Mouse (Mus musculus) left cerebral cortex, adult 9 months (tissue): ENCODE data around the gene Rnf212.
"Not testable (repeated sequence)": the region's sequence is repeated elsewhere in the genome, so short reads cannot be mapped to it uniquely, and the experiment has no call there.

Experiments used
- DNase-seq, 2 experiments: peaks; one replicate each; pipeline ENCODE4 v3.0.0; 2022; ENCODE audit warnings: low spot score in 2 of 2

Rnf212 gene

DNA sequence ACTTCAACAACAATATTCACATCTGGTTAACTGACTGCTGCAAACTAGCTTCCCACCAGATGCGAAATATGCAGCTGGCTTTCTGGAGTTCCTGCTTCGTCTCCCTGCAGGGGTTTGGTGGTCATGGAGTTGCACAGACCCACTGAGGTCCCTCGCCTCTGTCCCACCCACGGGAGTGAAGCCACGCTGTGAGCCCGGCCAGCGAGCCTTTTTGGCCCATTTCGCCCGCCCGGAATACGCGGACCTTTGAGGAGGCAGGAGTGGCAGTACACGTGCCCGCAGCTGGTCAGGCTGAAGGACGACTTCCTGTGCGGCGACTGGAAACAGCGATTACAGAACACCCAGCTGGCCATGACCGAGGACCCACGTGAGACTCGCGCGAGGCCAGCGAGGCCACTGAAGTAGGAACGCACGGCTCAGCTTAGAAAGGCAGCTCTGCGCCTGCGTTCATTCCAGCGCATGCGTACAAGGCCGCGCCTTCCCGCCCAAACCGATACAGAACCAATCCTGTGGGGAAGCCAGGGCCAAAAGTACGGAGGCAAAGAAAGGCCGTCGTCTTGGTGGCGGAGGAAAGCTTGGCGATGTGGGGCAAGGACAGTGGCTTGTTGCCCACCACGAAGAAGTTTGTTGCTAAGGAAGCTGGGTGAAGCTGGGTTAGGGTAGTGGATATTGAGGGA lies at the start of gene Rnf212:
Gene Rnf212 (minus strand): TSS at position 353 of the 677 bp plus-strand sequence.
- no peak for DNase-seq

DNA sequence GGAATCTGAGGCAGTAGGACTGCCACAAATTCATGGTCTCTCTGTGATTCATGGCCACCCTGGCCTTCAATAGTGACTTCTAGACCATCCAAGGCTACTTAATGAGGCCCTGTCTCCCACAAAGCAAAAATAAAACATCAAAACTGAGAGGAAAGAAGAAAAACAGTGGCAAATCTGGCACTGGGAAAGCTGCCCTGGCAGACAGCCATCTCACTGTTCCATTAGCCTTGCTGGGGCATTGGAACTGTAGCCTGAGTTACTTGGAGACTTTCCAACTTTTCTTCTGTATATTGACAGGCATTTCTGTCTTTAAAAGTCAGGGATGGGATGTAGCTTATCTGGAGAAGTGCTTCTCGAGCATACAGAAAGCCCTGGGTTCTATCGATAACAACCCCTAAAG lies 48.5 kb upstream of the Rnf212 start:
- no peak for DNase-seq

DNA sequence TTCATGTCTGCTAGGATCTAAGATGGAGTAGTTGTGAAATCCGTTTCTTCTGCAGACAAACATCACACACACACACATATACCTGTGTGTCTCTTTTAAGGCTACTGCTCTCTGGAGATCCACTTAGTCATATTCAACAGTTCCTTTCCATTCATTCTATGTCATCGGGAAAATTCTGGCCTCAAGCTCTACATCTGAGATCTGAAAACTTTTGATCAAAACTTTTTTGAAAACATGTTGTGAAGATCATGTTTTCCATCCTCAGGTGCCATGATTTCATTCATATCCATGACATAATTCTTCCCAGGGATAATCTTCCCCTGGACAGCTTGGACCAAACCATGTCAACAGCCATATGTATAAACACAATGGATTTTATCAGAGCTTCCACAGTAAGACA lies 34.0 kb upstream of the Rnf212 start, which contains the start of gene Vmn2r8:
Gene Vmn2r8 (minus strand): TSS at position 101 of the 400 bp plus-strand sequence.
- DNase-seq: not testable (repeated sequence)

DNA sequence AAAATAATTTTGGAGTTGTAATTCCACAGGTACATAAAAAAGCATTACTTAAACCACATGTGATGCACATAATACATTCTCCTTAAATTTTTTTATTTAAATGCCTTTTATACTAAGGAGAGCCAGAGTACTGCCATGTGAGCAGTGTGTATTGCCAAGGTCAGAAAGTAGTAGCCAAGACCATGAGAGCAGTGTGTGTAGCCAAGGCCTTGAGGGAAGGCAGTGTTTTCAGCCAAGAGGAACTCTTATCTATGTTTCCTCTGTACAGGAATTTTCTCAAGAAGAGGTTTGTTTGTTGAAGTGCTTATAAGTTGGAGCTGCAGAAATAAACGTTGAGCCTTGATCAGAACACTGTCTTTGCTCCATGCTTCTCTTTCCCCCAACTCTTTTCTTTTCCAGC lies 28.9 kb upstream of the Rnf212 start:
- no peak for DNase-seq

DNA sequence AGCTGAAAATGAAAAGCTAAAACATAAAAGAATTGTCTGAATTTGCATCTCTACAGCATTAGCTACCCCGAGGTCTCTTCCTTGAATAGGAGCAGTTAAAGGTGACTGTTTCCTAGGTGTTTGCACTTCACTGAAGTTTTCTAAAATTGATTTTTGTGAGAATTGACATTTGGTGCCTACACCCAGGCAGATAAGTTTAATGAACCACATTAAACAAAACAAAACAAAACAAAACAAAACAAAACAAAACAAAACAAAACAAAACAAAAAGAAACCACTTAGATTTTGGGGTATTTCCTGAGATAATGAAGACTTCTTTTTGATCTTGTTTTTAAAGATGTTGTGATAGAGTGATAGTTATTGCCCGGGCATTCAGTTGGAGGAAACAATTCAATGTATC lies 20.5 kb upstream of the Rnf212 start, which contains the start of gene Tmed11:
Gene Tmed11 (minus strand): TSS at position 101 of the 400 bp plus-strand sequence.
- DNase-seq: not testable (repeated sequence)

DNA sequence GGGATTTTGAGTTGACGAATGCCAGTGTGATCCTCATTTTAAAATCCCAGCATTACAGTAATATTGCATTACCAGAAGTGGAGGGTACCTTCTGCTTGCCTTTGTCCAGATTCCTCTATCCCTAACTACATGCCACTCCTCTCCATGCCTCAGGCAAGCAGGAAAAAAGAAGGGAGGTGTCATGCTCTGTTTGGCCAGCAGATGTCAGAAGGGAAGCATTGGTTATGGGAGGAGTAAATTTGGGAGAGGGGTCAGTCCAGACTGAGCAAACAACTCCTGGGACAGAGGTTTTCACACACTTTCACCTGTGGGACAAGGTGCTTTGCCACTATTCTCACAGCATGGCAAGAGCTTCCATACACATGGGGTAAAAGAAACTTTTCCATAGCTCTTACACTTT lies 15.6 kb upstream of the Rnf212 start:
- not testable (repeated sequence) for DNase-seq

DNA sequence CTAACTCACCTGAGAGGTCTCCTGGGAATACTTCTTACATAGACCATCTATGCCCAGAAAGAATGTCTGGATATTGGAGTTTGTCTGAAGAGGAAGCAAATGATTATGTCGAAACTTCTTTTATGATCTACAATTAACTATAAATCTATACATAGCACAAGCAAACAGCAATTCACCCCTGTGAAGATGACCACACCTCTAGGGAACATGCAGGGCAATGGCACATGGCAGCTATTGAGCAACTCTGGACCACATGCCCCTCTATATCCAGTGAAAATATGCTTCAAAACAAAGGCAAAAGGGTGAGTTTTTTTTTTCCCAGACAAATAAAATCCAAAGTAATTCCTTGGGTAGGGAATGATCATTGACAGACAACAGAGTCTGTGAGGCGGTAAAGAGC lies 14.8 kb downstream of the Rnf212 start:
- no peak for DNase-seq

DNA sequence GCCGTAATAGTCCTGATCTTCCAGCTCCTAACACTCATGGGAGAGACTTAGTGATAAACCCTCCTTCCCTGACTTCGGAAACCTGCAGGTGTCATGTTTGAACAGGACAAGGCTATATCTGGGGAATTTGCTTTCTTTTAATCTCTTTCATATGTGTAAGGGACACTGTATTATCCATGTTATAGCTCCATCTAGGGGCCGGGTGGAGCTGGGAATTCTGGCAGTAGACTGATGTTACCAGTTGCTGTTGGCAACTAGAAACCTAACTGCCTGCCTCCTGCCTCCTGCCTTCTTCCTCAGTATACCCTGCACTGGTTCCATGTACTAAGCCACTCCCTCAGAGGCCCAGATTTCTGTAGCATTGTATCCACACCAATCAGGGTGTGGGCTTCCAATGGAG lies 16.4 kb downstream of the Rnf212 start:
- DNase-seq: peak in 1 of 2 experiments; percentile 41

DNA sequence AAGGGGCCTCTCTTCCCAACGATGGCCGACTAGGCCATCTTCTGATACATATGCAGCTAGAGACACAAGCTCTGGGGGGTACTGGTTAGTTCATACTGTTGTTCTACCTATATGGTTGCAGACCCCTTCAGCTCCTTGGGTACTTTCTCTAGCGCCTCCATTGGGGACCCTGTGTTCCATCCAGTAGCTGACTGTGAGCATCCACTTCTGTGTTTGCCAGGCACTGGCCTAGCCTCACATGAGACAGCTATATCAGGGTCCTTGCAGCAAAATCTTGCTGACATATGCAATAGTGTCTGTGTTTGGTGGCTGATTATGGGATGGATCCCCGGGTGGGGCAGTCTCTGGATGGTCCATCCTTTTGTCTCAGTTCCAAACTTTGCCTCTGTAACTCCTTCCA lies 23.5 kb downstream of the Rnf212 start:
- not testable (repeated sequence) for DNase-seq

DNA sequence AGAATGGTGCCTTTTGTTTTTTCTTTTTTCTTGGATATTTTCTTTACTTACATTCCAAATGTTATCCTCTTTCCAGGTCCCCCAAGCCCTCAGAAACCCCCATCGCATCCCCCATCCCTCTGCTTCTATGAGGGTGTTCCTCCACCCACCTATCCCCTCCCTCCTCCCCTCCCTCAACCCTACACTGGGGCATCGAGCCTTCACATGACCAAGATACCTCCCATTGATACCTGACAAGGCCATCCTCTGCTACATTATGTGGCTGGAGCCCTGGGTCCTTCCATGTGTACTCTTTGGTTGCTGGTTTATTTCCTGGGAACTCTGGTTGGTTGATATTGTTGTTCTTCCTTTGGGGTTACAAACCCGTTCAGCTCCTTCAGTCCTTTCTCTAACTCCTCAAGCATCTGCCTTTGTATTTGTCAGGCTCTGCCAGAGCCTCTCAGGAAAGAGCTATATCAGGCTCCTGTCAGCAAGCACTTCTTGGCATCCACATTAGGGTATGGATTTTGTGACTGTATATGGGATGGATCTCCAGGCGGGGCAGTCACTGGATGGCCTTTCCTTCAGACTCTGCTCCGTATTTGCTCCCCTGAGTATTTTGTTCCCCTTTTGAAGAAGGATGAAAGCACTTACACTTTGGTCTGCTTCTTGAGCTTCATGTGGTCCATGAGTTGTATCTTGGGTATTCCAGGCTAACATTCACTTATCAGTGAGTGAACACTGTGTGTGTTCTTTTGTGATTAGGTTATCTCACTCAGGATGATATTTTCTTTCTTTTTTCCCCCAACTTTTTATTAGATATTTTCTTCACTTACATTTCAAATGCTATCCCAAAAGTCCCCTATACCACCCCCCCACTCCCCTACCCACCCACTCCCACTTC lies 24.2 kb downstream of the Rnf212 start:
- DNase-seq: no peak

DNA sequence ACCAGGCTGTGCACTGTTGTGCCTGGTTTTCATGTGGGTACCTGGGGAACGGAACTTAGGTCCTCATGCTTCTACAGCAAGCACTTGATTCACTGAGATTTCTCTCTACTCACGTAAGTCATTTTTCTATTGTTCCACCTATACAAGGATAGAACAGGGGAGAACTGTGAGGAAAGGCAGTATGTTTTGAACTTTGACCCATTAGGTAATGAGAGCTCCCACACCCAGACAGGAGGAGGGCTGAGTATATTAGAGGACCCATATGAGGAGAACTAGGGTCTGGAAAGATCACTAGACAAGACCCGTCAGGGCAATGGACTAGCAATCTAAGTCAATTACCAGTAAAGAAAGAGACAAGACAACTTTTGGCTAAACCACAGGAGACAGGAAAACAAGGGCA lies 30.2 kb downstream of the Rnf212 start:
- DNase-seq: no peak

DNA sequence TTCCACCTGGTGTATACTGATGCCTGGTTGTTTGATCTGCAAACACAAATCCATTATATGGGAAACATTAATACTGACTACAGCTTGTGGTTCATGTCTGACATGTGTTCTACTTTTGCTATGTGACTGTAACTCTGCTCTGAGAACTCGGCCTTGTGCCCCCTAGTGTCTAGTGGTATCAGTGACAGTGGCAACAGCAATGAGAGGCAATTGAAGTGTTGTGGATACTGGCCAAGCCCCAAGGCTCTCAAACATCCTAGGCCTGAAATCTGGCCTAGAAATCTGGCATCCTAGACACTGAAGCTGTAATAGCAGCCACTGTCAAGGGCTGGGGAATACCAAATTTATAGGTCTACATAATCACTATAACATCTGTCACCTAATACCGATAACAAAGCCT lies 30.9 kb downstream of the Rnf212 start:
- no peak for DNase-seq

DNA sequence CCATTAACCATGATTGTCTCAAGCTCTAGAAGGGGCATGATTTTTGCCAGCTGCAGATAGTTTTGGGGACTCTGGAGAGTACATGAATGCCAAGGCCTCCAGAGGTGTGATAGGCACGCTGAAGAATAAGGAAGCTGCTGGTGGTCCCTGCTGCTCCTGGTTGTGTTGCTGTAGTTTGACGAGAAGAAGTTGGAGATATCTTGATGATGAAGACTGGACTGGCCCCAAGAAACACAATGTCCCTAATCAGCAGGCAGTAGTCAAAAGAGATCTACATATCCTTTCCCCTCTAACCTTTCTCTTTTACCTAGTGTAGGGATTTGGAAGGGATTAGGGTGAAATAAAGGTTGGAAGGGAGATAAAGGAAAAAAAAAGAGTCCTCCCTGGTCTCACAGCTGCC lies 32.2 kb downstream of the Rnf212 start:
- no peak for DNase-seq

DNA sequence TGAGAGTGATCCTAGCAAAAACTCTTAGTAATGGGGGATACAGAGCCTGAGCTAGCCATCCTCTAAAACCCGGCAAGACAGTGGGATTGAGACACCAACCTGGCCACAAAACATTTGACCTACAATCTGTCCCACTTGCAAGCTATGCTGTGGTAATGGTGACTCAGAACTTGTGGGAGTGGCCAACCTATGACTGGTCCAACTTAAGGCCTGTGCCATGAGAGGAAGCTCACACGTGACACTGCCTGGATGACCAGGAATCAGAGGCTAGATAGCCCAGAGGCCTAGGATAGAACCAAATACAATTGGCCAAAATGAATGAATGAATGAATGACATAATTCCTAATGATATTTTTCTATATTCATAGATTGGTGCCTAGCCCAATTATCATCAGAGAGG lies 32.9 kb downstream of the Rnf212 start:
- no peak for DNase-seq

DNA sequence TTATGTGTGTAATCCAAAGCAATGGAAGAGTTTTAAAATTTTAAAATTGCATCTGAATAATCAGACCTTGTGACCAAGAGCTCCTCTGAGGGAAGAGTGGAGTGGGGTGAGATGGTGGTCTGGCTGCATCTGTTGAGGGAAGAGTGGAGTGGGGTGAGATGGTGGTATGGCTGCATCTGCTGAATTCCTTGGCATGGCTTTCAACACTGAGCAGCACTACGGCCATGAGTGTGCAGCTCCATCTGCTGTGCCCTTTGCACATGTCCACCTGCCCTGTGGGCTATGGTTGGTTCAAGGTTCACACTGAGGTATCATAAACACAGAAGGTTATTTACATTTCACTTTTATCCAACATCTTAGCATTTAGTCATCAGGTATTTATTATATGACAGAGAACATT lies 47.4 kb downstream of the Rnf212 start:
- no peak for DNase-seq

DNA sequence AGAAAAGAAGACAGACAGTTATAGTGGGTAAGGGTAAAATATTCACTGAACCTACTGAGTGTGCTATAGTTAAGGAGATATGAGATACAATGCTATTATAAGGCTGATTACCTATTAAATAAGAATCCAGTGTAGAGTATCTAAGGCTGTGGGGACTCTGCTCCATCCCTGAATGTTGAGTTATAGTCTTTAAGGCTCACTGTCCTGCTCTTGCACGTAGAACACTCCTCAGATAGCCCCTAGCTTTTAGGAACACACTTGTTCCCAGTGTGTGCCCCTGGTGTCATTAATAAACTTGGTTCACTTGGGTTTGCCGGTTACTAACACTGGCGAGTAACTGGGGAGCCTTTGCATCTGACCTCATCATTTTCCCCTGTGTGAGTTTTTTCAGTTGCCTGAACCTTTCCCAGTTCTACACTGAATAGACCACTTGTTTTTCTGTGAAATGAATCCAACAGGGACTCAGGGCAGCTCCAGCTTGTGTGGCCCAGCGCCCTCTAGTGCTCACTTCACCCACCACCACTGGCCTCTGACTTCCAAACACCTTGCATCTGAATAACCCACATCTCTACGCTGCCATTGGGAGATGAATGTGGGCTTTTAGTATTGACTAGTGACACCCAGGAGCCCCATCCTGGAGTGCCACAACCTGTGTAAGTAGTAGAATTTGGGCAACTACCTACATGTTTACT lies 48.1 kb downstream of the Rnf212 start:
- DNase-seq: peak; percentile 42 to 83

DNA sequence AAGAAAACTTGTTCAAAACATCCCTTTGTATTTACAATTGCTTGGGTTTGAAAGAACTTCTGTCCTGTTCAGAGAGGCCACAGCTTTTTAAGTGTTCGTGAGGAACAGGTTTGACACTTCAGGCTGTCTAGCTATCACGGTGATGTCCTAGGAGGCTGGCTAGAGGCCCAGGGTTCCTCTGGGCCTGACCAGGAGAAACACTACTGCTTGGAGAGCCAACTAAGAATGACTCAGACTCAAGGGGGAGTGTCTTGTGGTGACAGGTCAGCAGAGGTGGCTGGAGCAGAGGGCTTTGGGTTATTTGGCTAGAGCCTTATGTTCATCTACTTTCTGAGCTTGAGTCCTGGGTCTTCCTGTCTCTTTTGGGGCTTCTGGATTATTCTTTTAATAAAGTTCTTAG lies 50.8 kb downstream of the Rnf212 start:
- DNase-seq: no peak

DNA sequence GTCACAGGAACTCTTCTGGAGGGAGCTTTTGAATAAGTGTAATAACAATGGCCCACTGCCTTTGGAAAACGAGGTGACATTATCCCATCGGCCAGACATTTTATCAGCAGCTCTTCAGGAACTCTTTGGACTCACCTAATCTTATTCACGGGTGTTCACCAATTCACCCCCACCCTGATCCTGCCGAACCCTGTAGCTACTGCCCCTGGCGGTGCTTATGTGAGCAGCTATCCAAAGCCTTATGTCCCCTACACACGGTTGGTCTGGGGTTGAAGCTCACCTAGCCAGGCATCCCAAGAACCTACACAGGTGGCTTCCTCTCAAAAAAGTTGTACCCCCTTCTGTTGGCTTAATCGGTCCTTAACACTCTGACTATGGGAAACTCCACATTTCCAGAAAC lies 55.0 kb downstream of the Rnf212 start:
- no peak for DNase-seq

DNA sequence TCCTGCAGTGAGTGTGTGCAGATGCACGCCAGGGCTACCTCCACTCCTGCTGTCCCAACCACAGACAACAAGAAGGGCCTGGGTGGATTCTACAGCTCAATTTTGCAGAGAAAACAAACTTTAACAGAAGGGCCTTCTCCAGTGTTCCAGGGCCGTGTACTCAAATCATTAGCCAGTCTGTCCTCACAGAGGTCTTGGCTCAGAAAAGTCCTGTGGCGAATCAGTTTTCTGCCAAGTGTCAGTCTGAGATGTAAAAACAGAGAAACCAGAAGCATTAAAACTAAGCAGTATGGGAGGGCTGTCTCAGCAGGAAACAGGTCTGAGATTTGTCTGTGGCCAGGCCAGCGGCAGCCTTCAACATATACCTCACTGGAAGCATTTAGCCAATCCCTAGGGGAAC lies 56.7 kb downstream of the Rnf212 start:
- no peak for DNase-seq

DNA sequence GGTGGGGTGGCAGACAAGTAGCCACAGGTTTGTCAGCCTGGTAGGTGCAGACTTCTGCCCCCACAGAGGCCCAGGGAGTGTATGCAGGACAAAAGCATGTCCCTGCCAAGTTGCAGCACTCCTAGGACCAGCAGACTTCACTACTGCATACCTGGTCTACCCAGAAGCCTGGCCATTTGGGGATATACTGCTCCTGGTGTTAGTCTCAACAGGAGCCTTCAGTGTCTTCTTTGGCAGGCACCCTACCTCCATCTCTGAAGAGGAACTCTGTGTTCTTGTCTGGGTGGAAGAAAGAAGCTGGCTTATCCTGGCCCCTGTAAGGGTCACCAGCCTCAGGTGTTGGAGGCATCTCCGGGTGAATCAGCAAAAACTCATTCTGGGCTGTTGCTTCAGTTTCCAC lies 58.8 kb downstream of the Rnf212 start:
- no peak for DNase-seq

DNA sequence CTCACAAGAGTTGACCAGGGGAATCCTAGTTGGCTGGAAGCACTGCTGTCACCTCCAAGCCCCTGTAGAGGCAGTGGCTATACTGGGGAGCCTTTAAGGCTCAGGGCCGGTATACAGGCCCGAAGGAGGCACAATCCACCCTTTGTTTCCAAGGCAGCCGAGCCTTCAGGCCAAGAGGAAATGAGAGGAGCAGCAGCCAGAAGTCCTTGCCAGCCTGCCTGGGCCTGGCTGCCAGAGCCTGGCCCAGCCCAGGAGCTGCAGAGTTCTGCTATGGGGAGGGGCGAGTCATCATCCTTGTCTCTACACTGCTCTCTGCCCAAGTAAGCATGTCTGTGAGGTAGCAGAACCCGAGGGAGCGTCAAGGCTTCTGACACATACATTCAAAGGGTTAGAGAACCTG lies 60.6 kb downstream of the Rnf212 start:
- DNase-seq: peak in 1 of 2 experiments; percentile 44

DNA sequence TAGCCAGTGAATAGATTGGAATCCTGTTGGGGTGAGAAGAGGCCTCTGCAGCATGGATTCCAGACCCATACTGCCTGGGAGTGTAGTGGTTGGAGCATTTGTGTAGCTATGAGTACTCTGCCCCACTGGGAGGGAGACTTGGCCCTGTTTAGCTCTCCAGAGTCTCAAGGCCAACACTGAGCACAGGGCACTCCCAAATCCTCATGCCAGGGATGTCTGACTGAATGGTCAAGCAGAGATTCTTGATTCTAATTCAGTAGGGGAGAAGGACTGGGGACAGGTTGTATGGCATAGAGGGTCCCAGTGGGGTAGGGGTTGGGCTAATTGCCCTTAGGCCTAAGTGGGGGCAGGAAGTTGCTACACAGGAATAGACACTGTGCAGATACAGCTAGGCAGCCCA lies 61.1 kb downstream of the Rnf212 start:
- no peak for DNase-seq
